Mouse (Mus musculus) MEL (cell line): Measurements from ENCODE around the gene Nr6a1.

Experiments
- CHD1 ChIP-seq: IDR thresholded peaks from 2 replicates; pipeline ENCODE4 v1.6.1; 2012; ENCODE audit warnings: low read depth, mild to moderate bottlenecking, inconsistent platforms, low read length, improper control_type of control experiment
- CTCF ChIP-seq, 3 experiments: IDR thresholded peaks in 2 of 3; conservative IDR thresholded peaks in 1 of 3; 2 replicates each; pipeline ENCODE4 v1.5.1; 2011 to 2012; ENCODE audit warnings: low read length in 3 of 3, low read depth in 2 of 3, mild to moderate bottlenecking in 2 of 3, improper control_type of control experiment in 1 of 3, inconsistent platforms in 1 of 3, mixed read lengths in 1 of 3, moderate library complexity in 1 of 3; ENCODE audit not compliant: control insufficient read depth in 1 of 3, insufficient read depth in 1 of 3, poor library complexity in 1 of 3, severe bottlenecking in 1 of 3
- E2F4 ChIP-seq: IDR thresholded peaks from 2 replicates; pipeline ENCODE4 v1.6.1; 2011; ENCODE audit warnings: low read depth, low read length, improper control_type of control experiment, borderline replicate concordance
- KAT2A ChIP-seq: conservative IDR thresholded peaks from 2 replicates; pipeline ENCODE4 v1.6.1; 2012; ENCODE audit warnings: low read depth, low read length, improper control_type of control experiment, inconsistent platforms
- TCF12 ChIP-seq: IDR thresholded peaks from 2 replicates; pipeline ENCODE4 v1.6.1; 2014; ENCODE audit warnings: low read depth, mild to moderate bottlenecking, inconsistent platforms, low read length, improper control_type of control experiment, moderate library complexity
- USF2 ChIP-seq, 2 experiments: IDR thresholded peaks; 2 replicates each; pipeline ENCODE4 v1.6.1; 2011 to 2012; ENCODE audit warnings: improper control_type of control experiment in 2 of 2, low read length in 2 of 2, borderline replicate concordance in 1 of 2, inconsistent platforms in 1 of 2, low read depth in 1 of 2, mild to moderate bottlenecking in 1 of 2; ENCODE audit not compliant: insufficient read depth in 1 of 2

- no peak for TF ChIP-seq CHD1
- TF ChIP-seq USF2 (IDR thresholded peaks at IDR 0.05; ENCODE audit: borderline replicate concordance in 1 of 2, insufficient read depth in 1 of 2, low read depth in 1 of 2, low read length in 2 of 2): no peak
- TF ChIP-seq CTCF (IDR thresholded peaks at IDR 0.05 in 2 of 3, conservative IDR thresholded peaks at IDR 0.05 in 1 of 3; ENCODE audit: control insufficient read depth in 1 of 3, insufficient read depth in 1 of 3, low read depth in 2 of 3, low read length in 3 of 3, poor library complexity in 1 of 3, severe bottlenecking in 1 of 3): no peak
- no peak for TF ChIP-seq E2F4
- no peak for TF ChIP-seq KAT2A
- peak; percentile 82 for TF ChIP-seq TCF12
Measured at GRCm38 (mm10) chr2:38718676-38719075, 208.8 kb downstream of the Nr6a1 start.
